Mouse (Mus musculus): ENCODE results near the gene Cyp19a1.

The Cyp19a1 gene

DNA sequence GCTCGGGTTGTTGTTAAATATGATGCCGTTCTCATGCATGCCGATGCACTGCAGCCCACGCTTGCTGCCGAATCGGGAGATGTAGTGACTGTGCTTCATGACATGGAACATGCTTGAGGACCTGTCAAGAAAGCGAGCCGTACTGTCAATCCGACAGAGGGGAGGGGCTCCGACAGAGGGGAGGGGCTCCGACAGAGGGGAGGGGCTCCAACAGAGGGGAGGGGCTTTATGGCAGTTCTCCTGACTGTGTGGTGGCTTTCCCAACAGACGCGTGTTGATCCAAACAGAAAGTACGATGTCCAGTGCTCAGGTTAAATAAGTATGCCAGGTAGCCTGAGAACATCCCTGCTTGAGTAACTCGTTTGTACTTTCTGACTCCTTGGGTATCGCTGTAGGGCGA lies 87.7 kb downstream of the Cyp19a1 start:
- no peak for DNase-seq (ENCODE audit: extremely low read depth, low read depth, low spot score)

DNA sequence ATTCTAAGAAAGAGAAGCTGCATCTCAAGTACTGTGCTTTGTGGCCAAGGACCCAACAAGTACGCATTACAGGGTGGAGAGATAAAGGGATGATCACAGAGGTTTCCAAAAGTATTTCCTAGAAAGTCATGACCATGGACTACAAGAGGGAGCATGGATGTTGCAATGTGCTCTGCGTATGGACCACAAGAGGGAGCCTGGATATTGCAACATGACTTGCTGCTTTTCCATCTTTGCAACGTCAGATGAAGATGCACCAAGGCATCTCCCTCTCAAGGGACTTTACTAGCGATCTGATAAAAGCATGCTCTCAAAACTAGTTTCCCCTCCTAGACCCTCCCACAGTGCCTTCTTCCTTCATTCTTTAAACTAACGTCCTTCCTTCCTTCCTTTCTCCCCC lies 98.4 kb downstream of the Cyp19a1 start:
- no peak for DNase-seq (ENCODE audit: extremely low read depth, low read depth, low spot score)

DNA sequence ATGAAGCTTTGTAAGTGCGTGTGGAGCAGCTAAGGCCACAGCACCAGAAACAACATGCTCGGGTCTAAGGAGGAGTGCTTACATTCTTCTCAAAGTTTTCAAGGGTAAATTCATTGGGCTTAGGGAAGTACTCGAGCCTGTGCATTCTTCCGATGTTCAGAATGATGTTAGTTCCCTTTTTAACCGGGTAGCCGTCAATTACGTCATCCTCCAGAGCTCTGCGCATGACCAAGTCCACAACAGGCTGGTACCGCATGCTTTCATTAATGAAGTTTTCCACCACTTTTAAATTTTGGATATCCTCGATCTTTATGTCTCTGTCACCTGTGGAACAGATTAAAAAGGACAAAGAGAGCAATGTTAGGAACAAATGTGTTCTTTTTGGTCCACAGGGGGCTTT lies 99.5 kb downstream of the Cyp19a1 start:
- no peak for DNase-seq (ENCODE audit: extremely low read depth, low read depth, low spot score)

DNA sequence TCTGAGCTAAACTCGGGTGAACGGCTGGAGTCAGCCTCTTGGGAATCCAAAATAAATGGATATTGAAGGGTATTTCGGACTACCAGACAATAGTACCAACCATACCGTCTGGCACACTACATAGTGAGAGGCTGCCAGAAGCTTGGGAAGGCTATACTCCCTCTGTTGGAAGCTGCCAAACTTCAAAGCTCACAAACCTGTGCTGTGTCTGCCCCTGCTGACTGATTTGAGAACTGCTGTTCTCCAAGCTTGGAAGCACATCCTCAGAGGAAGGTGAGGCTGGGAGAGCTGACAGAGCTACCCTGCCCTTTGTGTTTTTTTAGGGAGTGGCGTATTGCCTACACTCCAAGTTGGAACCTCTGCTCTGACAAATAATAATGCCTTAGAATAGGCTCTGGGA lies 104.8 kb downstream of the Cyp19a1 start:
- no peak for DNase-seq (ENCODE audit: extremely low read depth, low read depth, low spot score)

DNA sequence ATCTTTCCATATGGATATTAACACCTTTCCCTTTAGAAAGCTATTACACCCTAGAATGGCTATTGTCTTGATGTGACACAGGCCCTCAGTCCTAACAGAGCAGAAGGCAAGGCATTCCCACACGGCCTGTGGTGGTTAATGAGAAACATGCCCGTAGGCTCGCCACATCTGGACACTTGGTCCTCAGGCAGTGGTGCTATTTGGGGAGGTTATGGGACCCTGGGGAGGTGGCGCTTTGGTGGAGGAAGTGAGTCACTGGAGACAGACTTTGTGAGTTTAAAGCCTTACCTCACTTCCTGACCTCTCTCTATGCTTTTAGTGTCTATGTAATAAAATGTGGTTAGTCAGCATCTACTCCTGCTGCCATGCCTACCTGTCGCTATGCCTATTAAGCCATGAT lies 114.2 kb downstream of the Cyp19a1 start:
- DNase-seq (ENCODE audit: extremely low read depth, low read depth, low spot score) = no peak

DNA sequence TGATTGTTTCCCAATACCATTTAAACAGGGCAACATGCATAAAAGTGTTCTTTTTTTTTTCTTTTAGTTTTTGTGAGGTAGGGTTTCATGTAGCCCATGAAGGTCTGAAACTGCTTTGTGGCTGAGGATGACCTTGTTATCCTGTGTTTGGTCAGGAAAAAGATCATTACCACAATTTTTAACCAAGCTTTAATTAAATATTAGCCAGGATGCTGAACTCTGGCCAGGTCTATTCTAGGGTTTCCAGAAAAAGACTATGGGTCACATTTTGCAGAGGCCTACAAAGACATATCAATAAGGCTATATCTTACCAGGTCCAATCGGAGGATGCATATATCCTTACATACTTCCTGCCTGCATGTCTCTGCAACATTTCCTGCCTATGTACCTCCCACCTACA lies 128.7 kb downstream of the Cyp19a1 start:
- DNase-seq (ENCODE audit: extremely low read depth, low read depth, low spot score) = no peak

Measured in fat pad, adult 2 months (tissue).